Mouse (Mus musculus) brain, embryonic 14.5 days (tissue): ENCODE results near the gene Gm17409.

Experiments used
- CTCF ChIP-seq: fragments of 200-500 bp; IDR thresholded peaks from 2 replicates; pipeline ENCODE4 v1.5.1; 2012; ENCODE audit warnings: inconsistent platforms, mild to moderate bottlenecking, moderate library complexity, borderline replicate concordance; ENCODE audit not compliant: insufficient read depth, insufficient read length; ENCODE audit errors: extremely low read depth
- POLR2A ChIP-seq: fragments of 200-500 bp; IDR thresholded peaks from 2 replicates; pipeline ENCODE4 v1.6.1; 2012; ENCODE audit warnings: mild to moderate bottlenecking, inconsistent platforms, borderline replicate concordance; ENCODE audit not compliant: poor library complexity, insufficient read depth, insufficient read length, severe bottlenecking; ENCODE audit errors: extremely low read depth

DNA sequence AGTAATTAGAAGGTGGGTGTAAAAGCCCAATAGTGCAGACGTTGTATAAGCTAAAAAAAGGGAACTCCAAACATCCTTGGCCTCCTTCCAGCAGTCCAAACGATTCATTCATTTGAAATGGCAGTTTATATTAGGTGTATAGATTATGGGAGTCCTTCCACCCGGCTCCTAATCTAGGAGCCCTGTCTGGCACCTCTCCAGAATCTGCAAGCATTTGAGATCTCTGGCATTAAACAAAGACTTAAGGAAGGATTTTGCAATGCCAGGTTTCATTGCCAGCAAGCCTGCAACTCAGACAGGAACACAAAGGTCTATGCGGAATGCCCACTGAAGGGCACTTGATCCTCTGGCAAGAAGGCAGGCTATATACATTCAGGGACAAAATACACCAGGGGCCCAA lies 15.2 kb downstream of the Gm17409 start:
- no peak for TF ChIP-seq CTCF
- TF ChIP-seq POLR2A: no peak
